Mouse (Mus musculus): ENCODE measurements around the gene Ddx52. TPM values are rescaled to one million over a fixed set of nuclear protein-coding genes. Genes with fewer than 3 reads are reported as not detected.

Ddx52 gene
- polyA plus RNA-seq, 1 experiment from 2014 or later = 26.2 TPM

- Histone ChIP-seq H3K4me1 (ENCODE audit: control insufficient read depth, insufficient read depth, low read length) (no peaks in the 10 kb centered on the region), H3K9me3 (replicated peaks; ENCODE audit: control insufficient read depth, low read length) (no peaks in the 10 kb centered on the region), H3K36me3 (ENCODE audit: control insufficient read depth, insufficient read depth, low read length) (no peaks in the 10 kb centered on the region), H3K27me3 (ENCODE audit: control insufficient read depth, insufficient read depth, low read length) (no peaks in the 10 kb centered on the region), H3K4me2 (no peak overlapping the region), H3K9ac (ENCODE audit: low read depth, low read length) (no peak overlapping the region), H3K27ac (ENCODE audit: low read depth, low read length) (no peak overlapping the region), H3K4me3 (ENCODE audit: low read depth, low read length) (no peak overlapping the region)
- ATAC-seq (replicated peaks; ENCODE audit: insufficient number of reproducible peaks, low FRiP score, low TSS enrichment) = no peak
- 50% methylated on average over 4 of the region's 4 CpGs for WGBS (ENCODE audit: insufficient replicate concordance)
Observed at GRCm38 (mm10) chr11:83914501-83914900, 27.4 kb upstream of the Ddx52 start.

- Histone ChIP-seq H3K4me3 (ENCODE audit: low read depth, low read length) (no peak overlapping the region), H3K27me3 (ENCODE audit: control insufficient read depth, insufficient read depth, low read length) (no peaks in the 10 kb centered on the region), H3K36me3 (ENCODE audit: control insufficient read depth, insufficient read depth, low read length) (no peaks in the 10 kb centered on the region), H3K4me2 (no peak overlapping the region), H3K27ac (ENCODE audit: low read depth, low read length) (no peak overlapping the region), H3K4me1 (ENCODE audit: control insufficient read depth, insufficient read depth, low read length) (no peaks in the 10 kb centered on the region), H3K9ac (ENCODE audit: low read depth, low read length) (no peak overlapping the region), H3K9me3 (replicated peaks; ENCODE audit: control insufficient read depth, low read length) (no peaks in the 10 kb centered on the region)
- WGBS (ENCODE audit: insufficient replicate concordance) = 66% methylated on average over 2 of the region's 2 CpGs
- ATAC-seq (replicated peaks; ENCODE audit: insufficient number of reproducible peaks, low FRiP score, low TSS enrichment) = no peak
Observed at GRCm38 (mm10) chr11:83922600-83922999, 19.3 kb upstream of the Ddx52 start.

DNA sequence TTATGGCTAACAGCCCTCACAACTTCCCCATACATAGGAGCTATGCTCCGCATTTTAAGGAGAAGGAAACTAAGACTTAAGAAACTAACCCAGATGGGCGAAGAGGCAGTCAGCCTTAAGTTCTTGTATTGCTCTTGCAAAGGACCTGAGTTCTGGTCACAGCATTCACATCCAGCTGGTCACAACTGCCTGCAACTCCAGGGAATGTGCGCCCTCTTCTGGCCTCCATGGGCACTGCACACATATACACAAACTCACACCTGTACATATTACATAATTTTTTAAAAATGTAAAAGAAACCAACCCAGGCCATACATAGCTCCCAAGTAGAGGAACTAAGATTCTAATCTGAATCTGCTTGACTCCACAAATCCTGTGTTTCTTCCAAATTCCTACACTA lies 14.8 kb upstream of the Ddx52 start:
- ATAC-seq (replicated peaks; ENCODE audit: insufficient number of reproducible peaks, low FRiP score, low TSS enrichment) = no peak
- H3K27ac ChIP-seq (ENCODE audit: low read depth, low read length) = no peak overlapping the region
- no peak overlapping the region for H3K4me3 ChIP-seq (ENCODE audit: low read depth, low read length)
- H3K27me3 ChIP-seq (ENCODE audit: control insufficient read depth, insufficient read depth, low read length) = no peaks in the 10 kb centered on the region
- H3K36me3 ChIP-seq (ENCODE audit: control insufficient read depth, insufficient read depth, low read length) = no peaks in the 10 kb centered on the region
- H3K9ac ChIP-seq (ENCODE audit: low read depth, low read length) = no peak overlapping the region
- H3K9me3 ChIP-seq (replicated peaks; ENCODE audit: control insufficient read depth, low read length) = no peaks in the 10 kb centered on the region
- no peaks in the 10 kb centered on the region for H3K4me1 ChIP-seq (ENCODE audit: control insufficient read depth, insufficient read depth, low read length)
- WGBS (ENCODE audit: insufficient replicate concordance) = 61% methylated on average over 3 of the region's 3 CpGs
- H3K4me2 ChIP-seq = no peak overlapping the region

GRCm38 (mm10) chr11:83932506-83933106 lies 9.3 kb upstream of the Ddx52 start:
- Histone ChIP-seq H3K4me3 (ENCODE audit: low read depth, low read length) (no peak overlapping the region), H3K27ac (ENCODE audit: low read depth, low read length) (no peak overlapping the region), H3K4me1 (ENCODE audit: control insufficient read depth, insufficient read depth, low read length) (no peaks in the 10 kb centered on the region), H3K27me3 (ENCODE audit: control insufficient read depth, insufficient read depth, low read length) (no peaks in the 10 kb centered on the region), H3K9me3 (replicated peaks; ENCODE audit: control insufficient read depth, low read length) (no peaks in the 10 kb centered on the region), H3K4me2 (no peak overlapping the region), H3K9ac (ENCODE audit: low read depth, low read length) (no peak overlapping the region), H3K36me3 (ENCODE audit: control insufficient read depth, insufficient read depth, low read length) (no peaks in the 10 kb centered on the region)
- no peak for ATAC-seq (replicated peaks; ENCODE audit: insufficient number of reproducible peaks, low FRiP score, low TSS enrichment)
- WGBS (ENCODE audit: insufficient replicate concordance) = 65% methylated on average over 10 of the region's 10 CpGs

DNA sequence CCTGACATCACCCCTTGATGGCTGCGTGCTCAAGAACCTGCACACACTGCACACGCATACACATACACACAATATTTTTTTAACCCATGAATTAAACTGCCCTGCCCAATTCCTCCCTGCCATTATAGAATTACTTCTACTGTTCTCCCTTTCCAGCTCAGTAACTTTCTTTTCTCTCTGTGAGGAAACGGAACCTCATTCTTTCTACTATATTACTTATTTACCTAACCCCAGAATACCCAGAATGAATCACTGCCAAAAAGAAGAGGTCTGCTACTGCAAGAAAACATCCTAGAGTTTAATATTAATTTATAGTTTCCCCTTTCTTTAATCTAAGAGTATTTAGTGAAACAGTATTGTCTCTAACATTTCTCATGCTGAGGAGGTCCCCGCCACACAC lies 8.5 kb upstream of the Ddx52 start:
- Histone ChIP-seq H3K27me3 (ENCODE audit: control insufficient read depth, insufficient read depth, low read length) (no peaks in the 10 kb centered on the region), H3K27ac (ENCODE audit: low read depth, low read length) (no peak overlapping the region), H3K9me3 (replicated peaks; ENCODE audit: control insufficient read depth, low read length) (no peaks in the 10 kb centered on the region), H3K4me1 (ENCODE audit: control insufficient read depth, insufficient read depth, low read length) (no peaks in the 10 kb centered on the region), H3K4me3 (ENCODE audit: low read depth, low read length) (no peak overlapping the region), H3K36me3 (ENCODE audit: control insufficient read depth, insufficient read depth, low read length) (no peaks in the 10 kb centered on the region), H3K9ac (ENCODE audit: low read depth, low read length) (no peak overlapping the region), H3K4me2 (no peak overlapping the region)
- 83% methylated on average over 4 of the region's 4 CpGs for WGBS (ENCODE audit: insufficient replicate concordance)
- ATAC-seq (replicated peaks; ENCODE audit: insufficient number of reproducible peaks, low FRiP score, low TSS enrichment) = no peak

GRCm38 (mm10) chr11:83935986-83936665 lies 5.7 kb upstream of the Ddx52 start:
- H3K9ac ChIP-seq (ENCODE audit: low read depth, low read length) = no peak overlapping the region
- peaks cover 6% of the 10 kb centered on the region; the same call in 1 of the 2 replicates for H3K27me3 ChIP-seq (ENCODE audit: control insufficient read depth, insufficient read depth, low read length)
- no peak for ATAC-seq (replicated peaks; ENCODE audit: insufficient number of reproducible peaks, low FRiP score, low TSS enrichment)
- H3K4me3 ChIP-seq (ENCODE audit: low read depth, low read length) = no peak overlapping the region
- no peak overlapping the region for H3K4me2 ChIP-seq
- WGBS (ENCODE audit: insufficient replicate concordance) = 20% methylated on average over 7 of the region's 7 CpGs
- H3K36me3 ChIP-seq (ENCODE audit: control insufficient read depth, insufficient read depth, low read length) = no peaks in the 10 kb centered on the region
- no peak overlapping the region for H3K27ac ChIP-seq (ENCODE audit: low read depth, low read length)
- H3K9me3 ChIP-seq (replicated peaks; ENCODE audit: control insufficient read depth, low read length) = no peaks in the 10 kb centered on the region
- H3K4me1 ChIP-seq (ENCODE audit: control insufficient read depth, insufficient read depth, low read length) = no peaks in the 10 kb centered on the region

DNA sequence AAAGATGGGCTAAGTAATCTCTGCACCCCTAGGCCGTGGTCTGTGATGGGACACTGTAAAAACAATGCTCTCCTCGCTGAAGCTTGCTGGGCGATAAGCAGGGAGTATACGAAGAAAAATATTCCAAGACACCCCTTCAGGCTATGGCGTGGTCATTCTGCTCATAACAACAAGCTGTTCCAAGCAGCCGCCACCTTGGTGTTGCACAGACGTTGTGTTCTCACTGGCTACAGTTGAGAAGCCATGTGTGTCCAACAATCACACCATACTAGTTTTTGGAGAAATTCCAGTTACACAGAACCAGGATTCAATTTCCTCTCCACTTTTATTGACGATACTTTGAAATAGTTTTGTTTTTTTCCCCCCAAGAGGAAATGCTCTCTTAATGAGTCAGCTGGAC lies 3.3 kb upstream of the Ddx52 start:
- WGBS (ENCODE audit: insufficient replicate concordance) = 73% methylated on average over 8 of the region's 8 CpGs
- no peak overlapping the region for H3K4me3 ChIP-seq (ENCODE audit: low read depth, low read length)
- no peak overlapping the region for H3K27ac ChIP-seq (ENCODE audit: low read depth, low read length)
- H3K27me3 ChIP-seq (ENCODE audit: control insufficient read depth, insufficient read depth, low read length) = peaks cover 6% of the 10 kb centered on the region; the same call in 1 of the 2 replicates
- no peak overlapping the region for H3K4me2 ChIP-seq
- ATAC-seq (replicated peaks; ENCODE audit: insufficient number of reproducible peaks, low FRiP score, low TSS enrichment) = no peak
- H3K4me1 ChIP-seq (ENCODE audit: control insufficient read depth, insufficient read depth, low read length) = peaks cover 6% of the 10 kb centered on the region
- H3K36me3 ChIP-seq (ENCODE audit: control insufficient read depth, insufficient read depth, low read length) = no peaks in the 10 kb centered on the region
- no peaks in the 10 kb centered on the region for H3K9me3 ChIP-seq (replicated peaks; ENCODE audit: control insufficient read depth, low read length)
- H3K9ac ChIP-seq (ENCODE audit: low read depth, low read length) = no peak overlapping the region

DNA sequence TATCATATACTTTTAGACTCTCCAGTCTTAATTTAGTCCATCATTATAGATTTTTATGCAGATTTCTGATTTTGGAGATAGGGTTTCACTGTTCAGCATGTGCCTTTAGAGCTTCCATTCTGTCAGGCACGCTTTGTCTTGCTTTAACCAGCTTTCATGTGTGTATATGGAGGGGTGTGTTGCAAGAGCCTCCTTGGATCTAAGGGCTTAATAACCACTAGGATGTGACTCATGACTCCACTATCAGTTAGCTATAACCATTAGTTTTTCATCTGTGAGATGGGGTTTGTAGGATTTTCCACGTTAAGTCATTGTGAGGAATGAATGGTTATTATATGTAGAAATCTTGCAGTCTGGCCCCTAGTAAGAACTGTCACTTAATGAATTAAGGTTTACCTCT lies 15.0 kb downstream of the Ddx52 start:
- Histone ChIP-seq H3K4me1 (ENCODE audit: control insufficient read depth, insufficient read depth, low read length) (no peaks in the 10 kb centered on the region), H3K36me3 (ENCODE audit: control insufficient read depth, insufficient read depth, low read length) (peaks cover 30% of the 10 kb centered on the region), H3K27ac (ENCODE audit: low read depth, low read length) (no peak overlapping the region), H3K4me2 (no peak overlapping the region), H3K27me3 (ENCODE audit: control insufficient read depth, insufficient read depth, low read length) (no peaks in the 10 kb centered on the region), H3K4me3 (ENCODE audit: low read depth, low read length) (no peak overlapping the region), H3K9ac (ENCODE audit: low read depth, low read length) (no peak overlapping the region), H3K9me3 (replicated peaks; ENCODE audit: control insufficient read depth, low read length) (no peaks in the 10 kb centered on the region)
- no peak for ATAC-seq (replicated peaks; ENCODE audit: insufficient number of reproducible peaks, low FRiP score, low TSS enrichment)
- WGBS (ENCODE audit: insufficient replicate concordance) = 94% methylated on average over 2 of the region's 2 CpGs

GRCm38 (mm10) chr11:83961983-83962382 lies 20.1 kb downstream of the Ddx52 start:
- 81% methylated on average over 3 of the region's 3 CpGs for WGBS (ENCODE audit: insufficient replicate concordance)
- Histone ChIP-seq H3K4me3 (ENCODE audit: low read depth, low read length) (no peak overlapping the region), H3K27me3 (ENCODE audit: control insufficient read depth, insufficient read depth, low read length) (no peaks in the 10 kb centered on the region), H3K9ac (ENCODE audit: low read depth, low read length) (no peak overlapping the region), H3K9me3 (replicated peaks; ENCODE audit: control insufficient read depth, low read length) (no peaks in the 10 kb centered on the region), H3K36me3 (ENCODE audit: control insufficient read depth, insufficient read depth, low read length) (peaks cover 20% of the 10 kb centered on the region), H3K27ac (ENCODE audit: low read depth, low read length) (no peak overlapping the region), H3K4me2 (no peak overlapping the region), H3K4me1 (ENCODE audit: control insufficient read depth, insufficient read depth, low read length) (peaks cover 3% of the 10 kb centered on the region; the same call in 1 of the 2 replicates)
- no peak for ATAC-seq (replicated peaks; ENCODE audit: insufficient number of reproducible peaks, low FRiP score, low TSS enrichment)
